Mouse (Mus musculus): Measurements from ENCODE around the gene Prune2.
A peak's percentile ranks its signal among the peaks of the same experiment; 100 is the strongest.

Gene Prune2

GRCm38 (mm10) chr19:17180506-17180905 is 224.6 kb downstream of the Prune2 start:
- DNase-seq (ENCODE audit: low spot score in 2 of 2): no peak

GRCm38 (mm10) chr19:17194730-17195129 is 238.8 kb downstream of the Prune2 start:
- DNase-seq (ENCODE audit: low spot score in 2 of 2): no peak

GRCm38 (mm10) chr19:17199059-17199458 is 243.1 kb downstream of the Prune2 start:
- no peak for DNase-seq (ENCODE audit: low spot score in 2 of 2)

GRCm38 (mm10) chr19:17207141-17207540 is 251.2 kb downstream of the Prune2 start:
- DNase-seq (ENCODE audit: low spot score in 2 of 2): peak in 1 of 2 experiments; percentile 6

- DNase-seq (ENCODE audit: low spot score in 2 of 2): no peak
Measured at GRCm38 (mm10) chr19:17210541-17210940, 254.6 kb downstream of the Prune2 start.

DNA sequence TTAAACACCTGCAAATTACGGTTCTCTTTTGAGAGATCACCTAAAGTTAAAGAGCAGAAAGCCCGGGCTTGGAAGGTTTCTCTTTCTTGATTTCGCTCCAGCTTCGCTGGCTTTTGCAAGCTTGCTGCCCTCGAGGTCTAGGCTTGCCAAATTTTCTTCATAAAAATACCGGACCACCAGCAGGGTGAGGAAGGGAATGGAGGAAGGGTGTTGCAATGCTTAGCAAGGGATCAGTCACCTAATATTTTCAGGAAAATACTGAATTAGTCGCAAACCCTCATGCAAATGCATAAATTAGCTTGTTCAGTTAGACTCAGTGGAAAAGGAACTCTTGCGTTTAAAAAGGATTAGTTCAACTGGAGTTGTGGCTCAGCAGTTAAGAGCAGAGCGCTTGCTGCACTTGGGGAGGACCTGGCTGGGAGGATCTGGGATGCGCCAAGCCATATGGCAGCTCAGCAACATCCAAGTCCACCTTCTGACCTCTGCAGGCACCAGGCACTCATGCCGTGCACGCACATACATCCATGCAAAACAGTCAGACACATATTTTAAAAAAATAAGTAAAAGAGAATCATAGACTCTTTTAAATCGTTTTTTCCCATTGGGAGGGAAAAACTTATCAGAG is 259.1 kb downstream of the Prune2 start:
- DNase-seq (ENCODE audit: low spot score in 2 of 2): no peak

DNA sequence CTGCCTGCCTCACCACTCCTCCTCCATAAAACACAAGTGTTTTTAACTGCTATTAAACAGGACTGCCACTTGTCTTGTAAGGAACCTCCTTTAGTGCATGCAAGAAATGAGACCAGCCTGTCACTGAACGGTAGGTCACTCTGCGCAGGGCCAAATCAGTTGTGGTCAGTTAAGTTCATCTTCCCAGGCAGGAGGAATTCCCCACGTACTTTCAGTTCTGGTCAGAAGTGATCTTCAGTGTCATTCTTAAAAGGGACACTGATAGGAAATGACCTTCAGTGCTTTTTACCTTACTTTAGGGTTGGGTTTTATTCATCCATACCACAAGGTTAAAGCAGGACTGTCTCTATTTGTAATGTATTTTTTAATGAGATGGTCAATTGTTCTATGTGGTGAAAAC is 262.3 kb downstream of the Prune2 start:
- DNase-seq (ENCODE audit: low spot score in 2 of 2): no peak

DNA sequence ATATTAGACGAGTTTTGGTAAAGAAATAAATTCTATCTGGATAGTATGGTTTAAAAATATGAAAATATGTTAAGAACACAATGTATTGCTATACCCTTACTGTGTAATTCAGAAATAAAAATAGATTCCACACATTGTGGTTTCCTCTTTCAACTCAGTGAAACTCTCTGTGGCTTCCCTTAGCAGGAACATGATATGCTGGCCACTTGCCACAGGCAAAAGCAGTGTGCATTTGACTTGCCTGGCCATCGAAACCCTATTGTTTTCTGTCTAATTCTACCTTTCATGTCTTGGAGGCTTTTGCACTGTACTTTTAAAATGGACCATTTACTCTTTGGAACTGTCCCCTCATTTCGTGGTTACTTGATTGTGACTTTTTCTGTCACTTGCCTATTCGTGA is 267.9 kb downstream of the Prune2 start:
- DNase-seq (ENCODE audit: low spot score in 2 of 2): no peak

- DNase-seq (ENCODE audit: low spot score in 2 of 2): no peak
Measured at GRCm38 (mm10) chr19:17225570-17226083, 269.7 kb downstream of the Prune2 start.

GRCm38 (mm10) chr19:17226096-17226495 is 270.2 kb downstream of the Prune2 start:
- DNase-seq (ENCODE audit: low spot score in 2 of 2): no peak

GRCm38 (mm10) chr19:17230013-17230412 is 274.1 kb downstream of the Prune2 start:
- DNase-seq (ENCODE audit: low spot score in 2 of 2): no peak

DNA sequence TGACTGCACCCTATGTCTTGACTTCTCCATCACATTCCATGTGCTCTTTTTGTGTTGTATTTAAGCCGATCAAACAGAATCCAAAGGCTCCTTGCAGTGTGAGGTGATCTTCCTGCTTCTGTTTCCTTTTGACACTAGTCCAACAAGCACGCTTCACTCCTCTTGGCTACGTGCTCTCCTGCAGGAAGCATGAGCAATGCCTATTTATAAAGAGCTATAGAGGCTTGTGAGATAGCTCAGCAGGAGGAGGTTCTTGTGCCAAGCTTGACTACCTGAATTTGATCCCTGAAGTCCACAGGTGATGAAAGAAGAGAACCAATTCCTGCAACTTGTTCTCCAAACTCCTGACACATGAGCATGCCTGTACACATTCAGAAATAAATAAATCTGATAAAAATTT is 282.6 kb downstream of the Prune2 start:
- DNase-seq (ENCODE audit: low spot score in 2 of 2): no peak

DNA sequence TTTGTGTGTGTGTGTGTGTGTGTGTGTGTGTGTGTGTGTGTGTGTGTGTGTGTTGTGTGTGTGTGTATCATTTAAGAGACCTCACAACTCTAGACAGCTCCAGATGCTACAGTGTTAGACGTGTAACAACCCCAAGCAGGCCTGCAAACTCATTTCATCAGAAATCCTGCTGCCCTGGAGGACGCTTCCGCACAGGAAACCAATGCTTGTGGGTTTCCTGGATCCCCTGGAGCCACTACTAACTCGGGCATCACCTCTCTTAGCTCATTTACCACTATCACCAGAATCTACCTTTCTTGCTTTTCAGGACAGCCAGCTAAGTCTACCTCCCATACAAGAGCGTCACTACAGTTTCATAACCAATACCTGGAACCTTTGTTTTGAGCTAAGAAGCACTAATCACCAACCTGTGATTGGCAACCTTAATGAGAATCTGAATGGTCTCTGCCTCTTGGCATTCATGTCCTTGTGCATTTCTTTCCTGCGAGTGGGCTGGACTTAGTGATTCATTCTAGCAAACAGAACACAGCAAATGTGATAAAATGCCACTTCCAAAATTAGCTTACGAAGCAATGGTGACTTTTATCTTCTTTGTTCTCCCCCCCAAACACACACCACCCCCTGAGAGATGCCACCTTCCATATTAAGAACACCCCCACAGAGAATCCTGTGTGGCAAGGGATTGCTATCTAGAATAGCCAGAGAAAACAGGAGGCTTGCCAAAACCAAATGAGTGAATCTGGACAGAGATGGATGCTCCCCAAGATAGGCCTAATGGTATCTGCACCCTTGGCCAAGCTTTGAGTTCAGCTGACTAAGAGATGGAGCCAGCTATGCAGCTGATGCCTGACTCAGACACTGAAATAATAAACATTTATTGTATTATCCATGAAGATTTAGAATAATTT is 284.5 kb downstream of the Prune2 start:
- DNase-seq (ENCODE audit: low spot score in 2 of 2): no peak

GRCm38 (mm10) chr19:17241206-17241605 is 285.3 kb downstream of the Prune2 start:
- no peak for DNase-seq (ENCODE audit: low spot score in 2 of 2)

GRCm38 (mm10) chr19:17242962-17243361 is 287.0 kb downstream of the Prune2 start:
- DNase-seq (ENCODE audit: low spot score in 2 of 2): no peak

DNA sequence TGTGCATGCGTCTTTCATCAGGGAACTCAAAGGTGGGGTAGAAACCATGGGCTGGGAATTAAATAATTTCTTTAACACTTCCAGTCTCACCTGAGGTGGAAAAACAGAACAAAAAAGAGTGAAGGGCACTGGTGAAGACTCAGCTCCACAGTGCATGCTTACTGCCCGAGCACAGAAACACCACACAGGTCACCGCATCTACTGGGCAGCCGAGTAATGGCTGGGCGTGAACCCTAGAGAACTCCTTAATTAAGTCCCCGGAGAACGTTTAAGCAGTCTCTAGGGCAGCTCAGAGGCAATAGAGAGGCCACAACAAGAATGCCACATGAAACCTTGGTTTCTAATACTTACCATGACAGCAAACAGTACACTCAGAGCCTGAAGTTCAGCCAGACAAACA is 288.6 kb downstream of the Prune2 start:
- no peak for DNase-seq (ENCODE audit: low spot score in 2 of 2)

- DNase-seq (ENCODE audit: low spot score in 2 of 2): no peak
Measured at GRCm38 (mm10) chr19:17247352-17247925, 291.5 kb downstream of the Prune2 start.

DNA sequence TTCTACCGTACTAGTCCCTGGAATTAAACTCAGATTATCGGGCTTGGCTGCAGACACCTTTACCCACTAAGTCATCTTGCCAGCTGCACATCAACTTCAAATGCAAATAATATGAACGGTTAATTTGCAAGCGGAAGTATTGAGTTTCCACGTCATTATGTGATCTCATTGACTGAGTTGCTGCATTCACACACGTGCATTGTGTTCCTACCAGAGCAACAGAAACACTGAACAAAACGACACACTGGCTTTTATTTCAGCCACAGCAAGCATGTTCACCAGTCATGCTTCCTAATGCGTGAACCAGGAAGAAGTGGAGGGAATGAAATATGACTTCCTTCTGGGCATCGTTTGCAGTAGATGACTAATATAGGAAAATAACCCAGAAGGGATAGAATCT is 293.8 kb downstream of the Prune2 start:
- no peak for DNase-seq (ENCODE audit: low spot score in 2 of 2)

DNA sequence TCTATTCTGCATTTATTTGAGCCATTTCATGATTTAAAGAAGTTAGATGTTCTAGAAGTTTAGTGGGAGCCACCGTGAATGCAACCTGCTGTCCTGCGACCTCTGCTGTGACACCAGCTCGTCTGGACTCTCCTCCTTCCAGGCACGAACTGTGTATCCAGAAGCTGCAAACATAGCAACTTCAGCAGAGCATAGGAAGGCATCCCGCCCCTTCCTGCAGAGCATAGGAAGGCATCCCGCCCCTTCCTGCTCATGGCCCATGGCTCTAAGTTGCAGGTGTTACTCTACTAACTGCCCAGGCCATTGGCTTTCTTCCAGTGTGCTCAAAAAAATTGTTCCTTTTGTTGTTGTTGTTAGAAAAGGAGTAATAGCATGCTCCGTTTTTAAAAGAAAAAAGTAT is 294.9 kb downstream of the Prune2 start:
- DNase-seq (ENCODE audit: low spot score in 2 of 2): no peak

DNA sequence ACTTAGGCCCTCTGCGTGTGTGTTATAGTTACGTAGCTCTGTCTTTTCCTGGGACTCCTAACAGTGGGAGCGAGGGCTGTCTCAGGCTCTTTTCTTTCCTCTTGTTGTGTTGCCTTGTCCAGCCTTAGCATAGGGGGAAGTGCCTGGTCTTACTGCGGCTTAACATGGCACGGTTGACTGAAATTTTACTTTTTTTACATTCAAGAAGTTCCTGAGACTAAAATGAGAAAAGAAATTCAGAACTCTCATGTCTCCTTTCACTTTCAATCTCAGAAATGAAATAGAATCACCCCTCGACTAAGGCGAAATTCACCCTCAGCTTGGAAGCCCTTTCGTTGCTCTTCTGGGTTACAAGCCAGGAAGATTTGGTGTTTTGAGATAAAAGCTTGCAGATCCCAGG is 295.5 kb downstream of the Prune2 start:
- no peak for DNase-seq (ENCODE audit: low spot score in 2 of 2)

- DNase-seq (ENCODE audit: low spot score in 2 of 2): no peak
Measured at GRCm38 (mm10) chr19:17252845-17253244, 296.9 kb downstream of the Prune2 start.

DNA sequence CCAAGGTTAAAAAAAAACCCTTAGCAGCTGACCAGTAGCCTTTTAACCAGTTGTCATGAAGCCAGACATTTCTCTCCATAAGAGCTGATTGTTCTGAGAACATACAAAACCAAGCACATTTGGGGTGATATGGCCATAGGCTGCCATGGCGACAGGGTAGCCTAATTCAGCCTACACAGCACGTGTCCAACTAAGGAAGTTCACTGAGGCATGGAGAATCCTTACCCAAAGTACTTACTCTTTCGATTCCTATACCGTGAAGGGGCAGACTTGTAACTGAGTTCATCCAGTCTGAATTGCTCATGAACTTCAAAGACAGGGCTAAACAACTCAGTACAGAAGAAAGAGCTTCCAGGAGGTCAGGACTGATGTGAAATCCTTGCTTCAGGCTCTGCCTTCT is 299.6 kb downstream of the Prune2 start:
- no peak for DNase-seq (ENCODE audit: low spot score in 2 of 2)

DNA sequence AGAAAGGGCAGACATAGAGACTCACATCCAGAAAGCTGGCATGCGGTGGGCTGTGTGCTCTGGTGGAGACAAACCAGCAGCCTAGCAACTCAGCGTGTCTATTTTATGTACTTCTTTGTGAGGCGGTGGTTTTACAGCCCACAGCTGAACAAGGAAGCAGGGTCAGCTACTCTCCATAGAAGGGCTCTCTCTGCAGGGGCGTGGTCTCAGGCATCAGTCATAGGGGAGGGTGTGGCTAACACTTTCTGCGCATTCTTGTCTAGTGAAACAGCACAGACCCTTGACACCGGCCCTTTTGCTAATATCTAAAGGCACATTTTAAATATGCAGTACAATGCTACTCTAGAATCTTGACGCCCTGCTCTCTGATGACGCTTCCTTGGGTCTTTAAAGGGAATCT is 300.5 kb downstream of the Prune2 start:
- no peak for DNase-seq (ENCODE audit: low spot score in 2 of 2)

Measured in cerebellum, postnatal 4 days (tissue).